Mouse (Mus musculus) forebrain, embryonic 12.5 days (tissue): Measurements from ENCODE around the gene Tex48. TPM values are rescaled to one million over a fixed set of nuclear protein-coding genes. Genes with fewer than 3 reads are reported as not detected.

ENCODE experiments used
- ATAC-seq: fragments of 200-750 bp; cut with Nextera tagmentation; 2 replicates; pipeline ENCODE4 v1.8.0; 2017; ENCODE audit warnings: moderate TSS enrichment; ENCODE audit not compliant: low FRiP score
- H3K27ac ChIP-seq: fragments of 300-500 bp; sonication (generic); 2 replicates; pipeline ENCODE4 v1.5.1; 2016; ENCODE audit warnings: mild to moderate bottlenecking
- H3K27me3 ChIP-seq: fragments of 300-500 bp; sonication (generic); 2 replicates; pipeline ENCODE4 v1.6.1; 2016; ENCODE audit warnings: mild to moderate bottlenecking
- H3K36me3 ChIP-seq: fragments of 300-500 bp; sonication (generic); replicated peaks from 2 replicates; pipeline ENCODE4 v1.6.1; 2016; ENCODE audit warnings: mild to moderate bottlenecking
- H3K4me1 ChIP-seq: fragments of 300-500 bp; sonication (generic); 2 replicates; pipeline ENCODE4 v1.6.1; 2016
- H3K4me2 ChIP-seq: fragments of 300-500 bp; sonication (generic); 2 replicates; pipeline ENCODE4 v1.6.1; 2016; ENCODE audit warnings: mild to moderate bottlenecking, moderate library complexity
- H3K4me3 ChIP-seq: fragments of 300-500 bp; sonication (generic); replicated peaks from 2 replicates; pipeline ENCODE4 v1.5.1; 2016; ENCODE audit warnings: mild to moderate bottlenecking
- H3K9ac ChIP-seq: fragments of 300-500 bp; sonication (generic); 2 replicates; pipeline ENCODE4 v1.6.1; 2016; ENCODE audit warnings: mild to moderate bottlenecking
- H3K9me3 ChIP-seq: fragments of 300-500 bp; sonication (generic); 2 replicates; pipeline ENCODE4 v1.6.1; 2016
- WGBS: fragments of 180-500 bp; shearing (Covaris S2); methylation state at CpG from one replicate; pipeline ENCODE4 v1.1.7; 2016; 5-methylcytosine and 5-hydroxymethylcytosine counted together
- polyA plus RNA-seq: library from polyadenylated mRNA; unstranded; fragments of >200 nt; fragmentation: Nextera tagmentation; extraction: Ambion mirVana; gene quantifications from 2 replicates; pipeline ENCODE4 v1.2.1, GENCODE M21; 2016

The Tex48 gene
- polyA plus RNA-seq, 1 experiment from 2014 or later = not detected

- Histone ChIP-seq H3K4me2 (no peak overlapping the region), H3K36me3 (no peaks in the 10 kb centered on the region), H3K9me3 (no peaks in the 10 kb centered on the region), H3K27ac (no peak overlapping the region), H3K9ac (no peak overlapping the region), H3K4me1 (peaks cover 4% of the 10 kb centered on the region; the same call in 1 of the 2 replicates), H3K4me3 (no peak overlapping the region), H3K27me3 (no peaks in the 10 kb centered on the region)
- ATAC-seq = no peak
- WGBS = 91% methylated on average over 7 of the region's 7 CpGs
Observed at GRCm38 (mm10) chr4:63589987-63590386, 32.2 kb downstream of the Tex48 start.

- 74% methylated on average over 2 of the region's 2 CpGs for WGBS
- Histone ChIP-seq H3K27me3 (no peaks in the 10 kb centered on the region), H3K36me3 (no peaks in the 10 kb centered on the region), H3K9ac (no peak overlapping the region), H3K4me1 (no peaks in the 10 kb centered on the region), H3K4me3 (no peak overlapping the region), H3K9me3 (no peaks in the 10 kb centered on the region), H3K27ac (no peak overlapping the region), H3K4me2 (no peak overlapping the region)
- ATAC-seq = no peak
Observed at GRCm38 (mm10) chr4:63586240-63586639, 36.0 kb downstream of the Tex48 start.

- Histone ChIP-seq H3K27me3 (no peaks in the 10 kb centered on the region), H3K4me3 (no peak overlapping the region), H3K27ac (no peak overlapping the region), H3K4me2 (no peak overlapping the region), H3K4me1 (peaks cover 2% of the 10 kb centered on the region), H3K9me3 (no peaks in the 10 kb centered on the region), H3K36me3 (no peaks in the 10 kb centered on the region), H3K9ac (no peak overlapping the region)
- ATAC-seq = no peak
- WGBS = 87% methylated on average over 10 of the region's 10 CpGs
Observed at GRCm38 (mm10) chr4:63585216-63585615, 37.0 kb downstream of the Tex48 start.

GRCm38 (mm10) chr4:63582580-63582979 lies 39.6 kb downstream of the Tex48 start:
- Histone ChIP-seq H3K27me3 (no peaks in the 10 kb centered on the region), H3K4me2 (no peak overlapping the region), H3K4me1 (peaks cover 10% of the 10 kb centered on the region), H3K4me3 (no peak overlapping the region), H3K27ac (no peak overlapping the region), H3K9me3 (no peaks in the 10 kb centered on the region), H3K9ac (no peak overlapping the region), H3K36me3 (no peaks in the 10 kb centered on the region)
- ATAC-seq = no peak
- WGBS = 62% methylated on average over 5 of the region's 5 CpGs

GRCm38 (mm10) chr4:63580078-63580477 lies 42.1 kb downstream of the Tex48 start:
- WGBS = 26% methylated on average over 6 of the region's 6 CpGs
- ATAC-seq = peak; percentile 74
- H3K27ac ChIP-seq = peak overlapping the region; percentile 47
- no peaks in the 10 kb centered on the region for H3K36me3 ChIP-seq
- H3K4me2 ChIP-seq = no peak overlapping the region
- no peaks in the 10 kb centered on the region for H3K27me3 ChIP-seq
- no peak overlapping the region for H3K4me3 ChIP-seq
- peaks cover 10% of the 10 kb centered on the region for H3K4me1 ChIP-seq
- H3K9me3 ChIP-seq = no peaks in the 10 kb centered on the region
- no peak overlapping the region for H3K9ac ChIP-seq

- peak; percentile 51; the same call in 1 of the 2 replicates for ATAC-seq
Observed at GRCm38 (mm10) chr4:63579649-63580048, 42.6 kb downstream of the Tex48 start.

GRCm38 (mm10) chr4:63572621-63573020 lies 49.6 kb downstream of the Tex48 start:
- no peak for ATAC-seq
- WGBS = 95% methylated on average over 5 of the region's 5 CpGs
- no peaks in the 10 kb centered on the region for H3K27me3 ChIP-seq
- no peak overlapping the region for H3K27ac ChIP-seq
- H3K9ac ChIP-seq = no peak overlapping the region
- H3K4me1 ChIP-seq = peaks cover 18% of the 10 kb centered on the region
- no peak overlapping the region for H3K4me3 ChIP-seq
- no peak overlapping the region for H3K4me2 ChIP-seq
- no peaks in the 10 kb centered on the region for H3K36me3 ChIP-seq
- H3K9me3 ChIP-seq = no peaks in the 10 kb centered on the region

More at GRCm38 (mm10) chr4:63579649-63580048, 42.6 kb downstream of the Tex48 start:
- H3K9me3 ChIP-seq = no peaks in the 10 kb centered on the region
- 84% methylated on average over 14 of the region's 14 CpGs for WGBS
- H3K4me1 ChIP-seq = peaks cover 10% of the 10 kb centered on the region
- peak overlapping the region; percentile 47 for H3K27ac ChIP-seq
- no peak overlapping the region for H3K9ac ChIP-seq
- no peak overlapping the region for H3K4me3 ChIP-seq
- no peak overlapping the region for H3K4me2 ChIP-seq
- H3K36me3 ChIP-seq = no peaks in the 10 kb centered on the region
- H3K27me3 ChIP-seq = no peaks in the 10 kb centered on the region

GRCm38 (mm10) chr4:63570208-63570781 lies 51.9 kb downstream of the Tex48 start:
- Histone ChIP-seq H3K4me3 (no peak overlapping the region), H3K36me3 (no peaks in the 10 kb centered on the region), H3K9ac (no peak overlapping the region), H3K27me3 (no peaks in the 10 kb centered on the region), H3K9me3 (no peaks in the 10 kb centered on the region), H3K4me2 (no peak overlapping the region), H3K27ac (peak overlapping the region; percentile 31), H3K4me1 (peaks cover 18% of the 10 kb centered on the region)
- no peak for ATAC-seq
- WGBS = 15% methylated on average over 7 of the region's 7 CpGs

GRCm38 (mm10) chr4:63569322-63569721 lies 52.9 kb downstream of the Tex48 start:
- Histone ChIP-seq H3K27ac (no peak overlapping the region), H3K4me2 (no peak overlapping the region), H3K4me3 (no peak overlapping the region), H3K4me1 (peaks cover 18% of the 10 kb centered on the region), H3K9me3 (no peaks in the 10 kb centered on the region), H3K9ac (no peak overlapping the region), H3K27me3 (no peaks in the 10 kb centered on the region), H3K36me3 (no peaks in the 10 kb centered on the region)
- 85% methylated on average over 8 of the region's 8 CpGs for WGBS
- ATAC-seq = no peak

GRCm38 (mm10) chr4:63567712-63568390 lies 54.4 kb downstream of the Tex48 start:
- H3K4me2 ChIP-seq = no peak overlapping the region
- no peaks in the 10 kb centered on the region for H3K9me3 ChIP-seq
- peaks cover 18% of the 10 kb centered on the region for H3K4me1 ChIP-seq
- no peak for ATAC-seq
- H3K4me3 ChIP-seq = no peak overlapping the region
- no peaks in the 10 kb centered on the region for H3K27me3 ChIP-seq
- H3K27ac ChIP-seq = no peak overlapping the region
- no peak overlapping the region for H3K9ac ChIP-seq
- WGBS = 89% methylated on average over 10 of the region's 10 CpGs
- no peaks in the 10 kb centered on the region for H3K36me3 ChIP-seq

- Histone ChIP-seq H3K36me3 (no peaks in the 10 kb centered on the region), H3K9me3 (no peaks in the 10 kb centered on the region), H3K27ac (no peak overlapping the region), H3K4me1 (peaks cover 27% of the 10 kb centered on the region), H3K27me3 (peaks cover 9% of the 10 kb centered on the region; the same call in 1 of the 2 replicates), H3K9ac (no peak overlapping the region), H3K4me3 (no peak overlapping the region), H3K4me2 (no peak overlapping the region)
- ATAC-seq = no peak
- WGBS = 94% methylated on average over 4 of the region's 4 CpGs
Observed at GRCm38 (mm10) chr4:63562742-63563141, 59.5 kb downstream of the Tex48 start.

- H3K9ac ChIP-seq = no peak overlapping the region
- H3K27ac ChIP-seq = no peak overlapping the region
- ATAC-seq = no peak
- H3K4me2 ChIP-seq = no peak overlapping the region
- H3K4me3 ChIP-seq = no peak overlapping the region
- peaks cover 33% of the 10 kb centered on the region for H3K4me1 ChIP-seq
- WGBS = 85% methylated on average over 7 of the region's 7 CpGs
- peaks cover 9% of the 10 kb centered on the region; the same call in 1 of the 2 replicates for H3K27me3 ChIP-seq
- H3K9me3 ChIP-seq = no peaks in the 10 kb centered on the region
- H3K36me3 ChIP-seq = no peaks in the 10 kb centered on the region
Observed at GRCm38 (mm10) chr4:63561861-63562675, 60.2 kb downstream of the Tex48 start.
